In the genomic region with DNA sequence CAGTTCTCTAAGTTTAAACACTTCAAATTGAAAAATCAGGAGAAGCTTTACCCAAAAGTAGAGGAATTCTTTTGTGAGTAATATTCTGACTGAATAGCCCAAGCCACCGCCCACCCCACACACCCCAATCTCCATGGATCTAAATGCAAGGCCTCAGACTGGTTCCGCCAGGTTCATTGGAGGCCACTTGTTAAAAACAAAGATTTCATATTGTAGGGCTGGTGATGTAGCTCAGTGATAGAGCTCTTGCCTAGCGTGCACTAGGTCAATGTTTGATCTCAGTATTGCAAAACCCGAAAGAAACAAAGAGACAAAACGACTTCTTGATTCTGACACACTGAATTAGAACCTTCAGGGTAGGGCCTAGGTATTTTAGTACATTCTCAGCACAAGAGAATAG, we compare ENCODE assay signal across 25 mouse cellular contexts.
A peak's percentile ranks its signal among the peaks of the same experiment; 100 is the strongest.
DNase-seq lines count a peak whose midpoint lies in the region; ATAC-seq and TF ChIP-seq lines count a peak whose summit lies in the region.
"Had no signal": no experiment of that assay in that cellular context is flagged by ENCODE, and none has a peak within 500 bp of the region (broad histone marks: within the 10 kb centered on the region; RNA-seq: fewer than 3 reads in every experiment).

No protein-coding gene starts in this region.

- no peak overlapping the region for H3K4me2 ChIP-seq in liver, postnatal 0 days (ENCODE audit: low read depth, low read length)
- no peak overlapping the region for H3K4me2 ChIP-seq in liver, embryonic 11.5 days
- no peak overlapping the region for H3K4me2 ChIP-seq in lung, embryonic 15.5 days
- no peak overlapping the region for H3K4me2 ChIP-seq in stomach, embryonic 14.5 days (replicated peaks; ENCODE audit: low read depth, low read length)
- H3K4me2 ChIP-seq in stomach, postnatal 0 days (replicated peaks; ENCODE audit: low read depth) = no peak overlapping the region
- H3K4me2 ChIP-seq in stomach, embryonic 15.5 days = no peak overlapping the region
- H3K4me2 ChIP-seq: forebrain, embryonic 13.5 days; heart, embryonic 11.5 days; hindbrain, embryonic 12.5 days had no signal

- no peaks in the 10 kb centered on the region for H3K27me3 ChIP-seq in liver, postnatal 0 days (ENCODE audit: insufficient read depth, low read length)
- no peaks in the 10 kb centered on the region for H3K27me3 ChIP-seq in liver, embryonic 11.5 days (replicated peaks; ENCODE audit: control insufficient read depth, insufficient read depth, low read length)
- no peaks in the 10 kb centered on the region for H3K27me3 ChIP-seq in lung, embryonic 15.5 days
- no peaks in the 10 kb centered on the region for H3K27me3 ChIP-seq in stomach, embryonic 14.5 days (ENCODE audit: control insufficient read depth, insufficient read depth, low read length)
- H3K27me3 ChIP-seq in stomach, postnatal 0 days (ENCODE audit: control insufficient read depth, insufficient read depth, low read length) = no peaks in the 10 kb centered on the region
- no peaks in the 10 kb centered on the region for H3K27me3 ChIP-seq in stomach, embryonic 15.5 days (replicated peaks)
- H3K27me3 ChIP-seq: CH12.LX; forebrain, embryonic 13.5 days; hindbrain, embryonic 12.5 days; Patski had no signal

- peak overlapping the region; percentile 56 for H3K27ac ChIP-seq in liver, postnatal 0 days (ENCODE audit: low read depth)
- no peak overlapping the region for H3K27ac ChIP-seq in liver, embryonic 11.5 days (ENCODE audit: low read depth, low read length)
- 0 out of 2 replicates have a peak overlapping the region, but pooled peaks have one; percentile 3 for H3K27ac ChIP-seq in lung, embryonic 15.5 days
- peak overlapping the region; percentile 11; the same call in 1 of the 2 replicates for H3K27ac ChIP-seq in stomach, embryonic 14.5 days (ENCODE audit: low read length)
- H3K27ac ChIP-seq in stomach, postnatal 0 days (replicated peaks) = no peak overlapping the region
- H3K27ac ChIP-seq in stomach, embryonic 15.5 days = peak overlapping the region; percentile 54; the same call in 1 of the 2 replicates
- H3K27ac ChIP-seq: forebrain, embryonic 13.5 days; hindbrain, embryonic 12.5 days had no signal

- H3K9ac ChIP-seq in liver, postnatal 0 days (replicated peaks) = no peak overlapping the region
- H3K9ac ChIP-seq in liver, embryonic 11.5 days (ENCODE audit: low read depth, low read length) = no peak overlapping the region
- H3K9ac ChIP-seq in lung, embryonic 15.5 days = no peak overlapping the region
- no peak overlapping the region for H3K9ac ChIP-seq in stomach, embryonic 14.5 days (replicated peaks; ENCODE audit: low read depth, low read length)
- no peak overlapping the region for H3K9ac ChIP-seq in stomach, postnatal 0 days (ENCODE audit: low read length)
- no peak overlapping the region for H3K9ac ChIP-seq in stomach, embryonic 15.5 days
- H3K9ac ChIP-seq: forebrain, embryonic 13.5 days; hindbrain, embryonic 12.5 days had no signal

- peaks cover 24% of the 10 kb centered on the region for H3K4me1 ChIP-seq in liver, postnatal 0 days (ENCODE audit: insufficient read depth)
- H3K4me1 ChIP-seq in liver, embryonic 11.5 days (replicated peaks; ENCODE audit: control insufficient read depth, insufficient read depth, low read length) = peaks cover 9% of the 10 kb centered on the region
- peaks cover 30% of the 10 kb centered on the region for H3K4me1 ChIP-seq in lung, embryonic 15.5 days
- H3K4me1 ChIP-seq in lung, adult 2 months (ENCODE audit: control insufficient read depth, insufficient read depth, low read length) = peaks cover 9% of the 10 kb centered on the region
- 0 out of 2 replicates have a peak, but pooled peaks cover 6% of the 10 kb centered on the region for H3K4me1 ChIP-seq in stomach, embryonic 14.5 days (ENCODE audit: control insufficient read depth, insufficient read depth, low read length)
- peaks cover 11% of the 10 kb centered on the region; the same call in 1 of the 2 replicates for H3K4me1 ChIP-seq in stomach, postnatal 0 days (replicated peaks; ENCODE audit: control insufficient read depth, insufficient read depth)
- H3K4me1 ChIP-seq in stomach, embryonic 15.5 days = peaks cover 14% of the 10 kb centered on the region; the same call in 1 of the 2 replicates

- TF ChIP-seq POLR2A in lung, adult 2 months (IDR thresholded peaks at IDR 0.05; ENCODE audit: borderline replicate concordance, extremely low read depth, low read depth, low read length) = no peak

- H3K36me3 ChIP-seq in liver, postnatal 0 days (replicated peaks; ENCODE audit: insufficient read depth, low read length) = no peaks in the 10 kb centered on the region
- H3K36me3 ChIP-seq in liver, embryonic 11.5 days (ENCODE audit: control insufficient read depth, insufficient read depth, low read length) = no peaks in the 10 kb centered on the region
- H3K36me3 ChIP-seq in lung, embryonic 15.5 days = no peaks in the 10 kb centered on the region
- no peaks in the 10 kb centered on the region for H3K36me3 ChIP-seq in stomach, embryonic 14.5 days (ENCODE audit: control insufficient read depth, insufficient read depth, low read length)
- no peaks in the 10 kb centered on the region for H3K36me3 ChIP-seq in stomach, postnatal 0 days (ENCODE audit: control insufficient read depth, insufficient read depth, low read length)
- no peaks in the 10 kb centered on the region for H3K36me3 ChIP-seq in stomach, embryonic 15.5 days
- H3K36me3 ChIP-seq: forebrain, embryonic 10.5 days; hindbrain, embryonic 12.5 days had no signal

- peak; percentile 71 for ATAC-seq in liver, postnatal 0 days
- ATAC-seq in liver, embryonic 11.5 days (replicated peaks; ENCODE audit: low FRiP score) = no peak
- no peak for ATAC-seq in lung, embryonic 15.5 days (ENCODE audit: borderline replicate concordance, extremely low read depth, low FRiP score, low TSS enrichment)
- ATAC-seq in stomach, embryonic 14.5 days (ENCODE audit: insufficient number of reproducible peaks, insufficient read depth, low FRiP score, low read depth) = no peak
- ATAC-seq in stomach, postnatal 0 days (ENCODE audit: low FRiP score, low TSS enrichment) = no peak
- no peak for ATAC-seq in stomach, embryonic 15.5 days (ENCODE audit: insufficient read depth, low FRiP score, low read depth)
- ATAC-seq: forebrain, embryonic 13.5 days; forebrain, embryonic 16.5 days; Patski had no signal

- TF ChIP-seq EP300 in liver, postnatal 0 days (IDR thresholded peaks at IDR 0.05; ENCODE audit: low read depth) = no peak
- TF ChIP-seq EP300 in stomach, postnatal 0 days (optimal IDR thresholded peaks at IDR 0.05) = no peak

- no peak for DNase-seq in liver, postnatal 0 days
- no peak for DNase-seq in liver, embryonic 11.5 days (ENCODE audit: low spot score)
- no peak for DNase-seq in lung, adult 2 months
- no peak for DNase-seq in stomach, postnatal 0 days (ENCODE audit: low spot score)
- no peak for DNase-seq in left cerebral cortex, adult 18-20 months (ENCODE audit: low spot score in 2 of 2)
- DNase-seq: adrenal gland, postnatal 10 days; adrenal gland, postnatal 36 days; B cell, adult 2 months; cerebellum, adult 18-20 months; cerebellum, adult 9-10 months; cerebellum, postnatal 14 days; gastrocnemius, postnatal 10 days; gastrocnemius, postnatal 36 days; heart, adult 11 months had no signal

- TF ChIP-seq CTCF in liver, postnatal 0 days (IDR thresholded peaks at IDR 0.05; ENCODE audit: low read depth) = no peak
- no peak for TF ChIP-seq CTCF in lung, adult 2 months (IDR thresholded peaks at IDR 0.05; ENCODE audit: insufficient read depth, low read length)
- TF ChIP-seq CTCF in stomach, postnatal 0 days (IDR thresholded peaks at IDR 0.05; ENCODE audit: low read depth) = no peak

- WGBS in liver, postnatal 0 days (ENCODE audit: insufficient replicate concordance) = 62% methylated on average over 5 of the region's 5 CpGs
- WGBS in liver, embryonic 11.5 days = 84% methylated on average over 5 of the region's 5 CpGs
- 72% methylated on average over 5 of the region's 5 CpGs for WGBS in lung, embryonic 15.5 days
- WGBS in lung, adult 2 months = 73% methylated on average over 5 of the region's 5 CpGs
- WGBS in stomach, embryonic 14.5 days = 74% methylated on average over 5 of the region's 5 CpGs
- WGBS in stomach, postnatal 0 days = 64% methylated on average over 5 of the region's 5 CpGs
- WGBS in stomach, embryonic 15.5 days = 73% methylated on average over 5 of the region's 5 CpGs

- no peaks in the 10 kb centered on the region for H3K9me3 ChIP-seq in liver, postnatal 0 days (ENCODE audit: low read length)
- H3K9me3 ChIP-seq in liver, embryonic 11.5 days (ENCODE audit: control insufficient read depth, low read length) = no peaks in the 10 kb centered on the region
- no peaks in the 10 kb centered on the region for H3K9me3 ChIP-seq in lung, embryonic 15.5 days
- no peaks in the 10 kb centered on the region for H3K9me3 ChIP-seq in stomach, embryonic 14.5 days (ENCODE audit: control insufficient read depth, low read depth, low read length)
- H3K9me3 ChIP-seq in stomach, postnatal 0 days (ENCODE audit: control insufficient read depth, low read length) = no peaks in the 10 kb centered on the region
- H3K9me3 ChIP-seq in stomach, embryonic 15.5 days = no peaks in the 10 kb centered on the region
- H3K9me3 ChIP-seq: forebrain, embryonic 10.5 days; forebrain, embryonic 13.5 days; G1E; hindbrain, embryonic 12.5 days had no signal

- H3K4me3 ChIP-seq in liver, postnatal 0 days (ENCODE audit: low read depth, low read length) = no peak overlapping the region
- H3K4me3 ChIP-seq in liver, embryonic 11.5 days (ENCODE audit: low read depth, low read length) = no peak overlapping the region
- H3K4me3 ChIP-seq in lung, embryonic 15.5 days = no peak overlapping the region
- no peak overlapping the region for H3K4me3 ChIP-seq in lung, adult 2 months (replicated peaks; ENCODE audit: extremely low read depth, low read depth, low read length)
- H3K4me3 ChIP-seq in stomach, embryonic 14.5 days (ENCODE audit: low read depth, low read length) = no peak overlapping the region
- no peak overlapping the region for H3K4me3 ChIP-seq in stomach, postnatal 0 days (ENCODE audit: low read depth, low read length)
- no peak overlapping the region for H3K4me3 ChIP-seq in stomach, embryonic 15.5 days (replicated peaks)
- H3K4me3 ChIP-seq: forebrain, embryonic 10.5 days; forebrain, embryonic 13.5 days; hindbrain, embryonic 12.5 days had no signal

Comparison
In these comparisons a context has a peak if more than half of its experiments do, and no peak if none do; other contexts are left out.
1. H3K27ac ChIP-seq: peak in liver, postnatal 0 days (single experiment), lung, embryonic 15.5 days (single experiment), stomach, embryonic 14.5 days (single experiment) and stomach, embryonic 15.5 days (single experiment); none in liver, embryonic 11.5 days (single experiment) and stomach, postnatal 0 days (single experiment).